Mouse (Mus musculus): ENCODE data around the gene Tmem196. TPM values are rescaled to one million over a fixed set of nuclear protein-coding genes. Genes with fewer than 3 reads are reported as not detected.
"Not testable (repeated sequence)": the region's sequence is repeated elsewhere in the genome, so short reads cannot be mapped to it uniquely, and the experiment has no call there.

The Tmem196 gene
- polyA plus RNA-seq (2015; fragmentation: Nextera tagmentation; extraction: Ambion mirVana), result 6.6 and 8.4 TPM in 2 replicates

DNA sequence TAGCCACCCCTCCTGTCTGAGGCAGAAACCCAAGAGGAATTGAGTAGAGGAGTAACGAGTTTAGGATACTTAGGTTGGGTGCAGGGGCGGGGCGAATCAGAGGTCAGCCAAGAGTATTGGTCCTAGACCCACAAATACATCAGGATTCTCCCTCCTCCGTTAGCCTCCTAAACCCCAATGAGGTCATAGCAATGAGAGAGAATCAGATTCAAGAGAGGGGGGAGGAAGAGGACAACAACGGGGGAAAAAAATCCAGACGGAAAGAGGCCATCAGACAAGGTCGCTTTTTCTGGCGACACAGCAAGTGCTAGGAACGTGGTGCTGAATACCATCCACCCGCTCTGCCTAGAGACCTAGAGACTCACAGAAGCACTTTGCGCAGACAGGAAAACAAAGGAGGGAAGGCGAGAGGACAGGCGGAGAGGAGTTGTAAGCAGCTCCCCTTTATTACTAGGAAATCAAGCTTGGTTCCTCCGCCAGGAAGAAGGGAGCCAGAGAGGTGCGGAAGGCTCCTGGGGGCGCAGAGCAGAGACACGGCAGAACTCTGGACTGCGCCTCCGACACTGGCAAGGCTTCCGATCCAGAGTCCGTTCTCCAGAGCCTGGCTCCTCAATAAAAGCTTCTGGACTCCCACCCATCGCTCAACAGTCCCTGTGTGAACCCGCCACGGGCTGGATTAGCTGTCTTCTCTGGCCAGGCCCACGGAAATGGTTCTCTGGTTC, at the start of gene Tmem196:
TSS of gene Tmem196 (plus strand) at position 234 of the 722 bp plus-strand sequence.
- WGBS, result 2% methylated on average over 25 of the region's 25 CpGs
- H3K4me2 ChIP-seq (replicated peaks), result peak within 1 kb of the TSS; percentile 66
- H3K4me3 ChIP-seq (replicated peaks), result peak within 1 kb of the TSS; percentile 57
- H3K36me3 ChIP-seq, result no peaks in the 10 kb centered on the region
- H3K27me3 ChIP-seq, result no peaks in the 10 kb centered on the region
- peaks cover 11% of the 10 kb centered on the region for H3K4me1 ChIP-seq (replicated peaks)
- H3K9me3 ChIP-seq, result no peaks in the 10 kb centered on the region
- peak within 1 kb of the TSS; percentile 71 for H3K9ac ChIP-seq (replicated peaks)
- H3K27ac ChIP-seq, result peak within 1 kb of the TSS; percentile 57
- peak; percentile 91 for ATAC-seq

DNA sequence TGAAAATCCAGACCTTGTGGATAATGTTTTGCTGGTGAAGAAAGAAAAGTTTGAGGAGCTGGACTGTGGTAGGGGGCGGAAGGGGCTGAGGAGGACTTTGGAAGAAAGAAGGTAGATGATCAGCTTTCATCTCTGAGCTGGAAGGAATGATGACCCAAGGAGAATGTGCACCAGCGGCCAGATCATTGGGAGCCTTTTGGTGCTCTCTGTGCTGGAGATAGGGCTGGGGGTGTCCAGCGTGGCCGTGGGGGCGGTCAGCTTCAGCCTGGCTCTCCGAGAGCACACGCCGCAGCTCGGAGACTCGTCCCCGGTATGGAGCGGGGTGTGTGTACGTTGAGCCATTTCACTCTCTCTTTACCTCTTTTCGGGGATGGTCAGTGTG, 680 bp downstream of the Tmem196 start:
- WGBS, result 0% methylated on average over 14 of the region's 14 CpGs
- no peaks in the 10 kb centered on the region for H3K27me3 ChIP-seq
- no peaks in the 10 kb centered on the region for H3K36me3 ChIP-seq
- H3K4me3 ChIP-seq (replicated peaks), result peak overlapping the region; percentile 57
- peaks cover 11% of the 10 kb centered on the region for H3K4me1 ChIP-seq (replicated peaks)
- H3K27ac ChIP-seq, result peak overlapping the region; percentile 57
- peak overlapping the region; percentile 66 for H3K4me2 ChIP-seq (replicated peaks)
- H3K9ac ChIP-seq (replicated peaks), result peak overlapping the region; percentile 71
- ATAC-seq, result peak; percentile 86
- no peaks in the 10 kb centered on the region for H3K9me3 ChIP-seq

DNA sequence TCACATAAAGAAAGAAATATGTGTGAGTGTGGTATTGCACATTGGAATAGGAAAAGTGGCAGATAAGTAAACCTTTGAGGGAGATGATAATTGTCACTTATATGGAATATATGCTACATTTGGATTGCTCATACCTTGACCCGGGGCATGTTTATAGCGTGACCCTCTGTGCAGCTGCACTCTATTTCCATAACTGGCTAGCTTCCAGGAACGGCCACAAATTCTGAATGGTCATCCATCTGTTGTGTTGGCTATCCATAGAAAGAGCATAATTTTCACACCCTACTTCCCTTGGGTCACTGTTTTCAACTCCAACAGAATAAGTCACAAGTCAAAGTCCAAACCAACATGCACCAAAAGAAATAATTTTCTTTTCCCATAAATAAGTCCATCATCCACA, 11.4 kb downstream of the Tmem196 start:
- ATAC-seq, result no peak
- Histone ChIP-seq H3K27ac (no peak overlapping the region), H3K4me3 (replicated peaks) (no peak overlapping the region), H3K4me2 (replicated peaks) (no peak overlapping the region), H3K27me3 (no peaks in the 10 kb centered on the region), H3K4me1 (replicated peaks) (no peaks in the 10 kb centered on the region), H3K36me3 (no peaks in the 10 kb centered on the region), H3K9me3 (no peaks in the 10 kb centered on the region), H3K9ac (replicated peaks) (no peak overlapping the region)
- WGBS, result 59% methylated on average over 3 of the region's 3 CpGs

DNA sequence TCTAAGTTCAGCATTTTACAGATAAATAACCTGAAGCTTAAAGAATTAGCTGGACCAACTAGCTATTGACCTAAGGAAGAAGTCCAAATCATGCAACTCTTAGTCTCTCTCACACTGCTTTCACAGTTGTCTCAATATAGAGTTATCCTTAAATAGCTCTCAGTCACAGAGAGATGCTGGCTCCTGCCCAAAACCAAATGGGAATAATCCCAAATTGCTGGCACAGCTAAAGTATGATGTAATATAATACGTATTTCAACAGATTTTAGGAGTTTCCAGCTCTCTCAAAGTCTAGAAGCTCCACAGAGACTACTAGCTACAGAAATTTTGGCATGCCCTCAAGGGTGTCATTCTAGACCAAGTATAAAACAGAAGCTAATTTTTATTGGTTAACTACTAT, 15.1 kb downstream of the Tmem196 start:
- Histone ChIP-seq H3K27ac (no peak overlapping the region), H3K4me2 (replicated peaks) (no peak overlapping the region), H3K4me3 (replicated peaks) (no peak overlapping the region), H3K9me3 (no peaks in the 10 kb centered on the region), H3K36me3 (no peaks in the 10 kb centered on the region), H3K9ac (replicated peaks) (no peak overlapping the region), H3K27me3 (no peaks in the 10 kb centered on the region), H3K4me1 (replicated peaks) (no peaks in the 10 kb centered on the region)
- no peak for ATAC-seq
- 84% methylated on average over 1 of the region's 1 CpGs for WGBS

DNA sequence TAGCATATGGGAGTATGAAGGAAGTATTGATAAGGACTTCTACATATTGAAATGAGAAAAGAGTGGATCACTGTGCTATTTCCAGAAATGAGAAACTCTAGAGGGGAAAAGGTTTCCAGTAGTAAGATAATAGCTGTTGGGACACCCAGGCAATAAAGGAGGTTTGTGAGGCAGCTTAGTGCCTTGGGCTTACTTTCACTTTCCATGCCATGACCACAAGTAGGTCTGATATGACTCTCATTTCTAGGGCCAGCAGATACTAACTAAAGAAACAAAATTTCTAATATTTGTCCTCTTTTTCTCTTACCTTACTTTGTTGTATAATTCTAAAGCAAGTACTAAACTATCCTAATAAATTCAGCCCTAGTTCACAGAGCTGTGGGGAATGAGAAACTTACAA, 19.8 kb downstream of the Tmem196 start:
- Histone ChIP-seq H3K27ac (no peak overlapping the region), H3K4me2 (replicated peaks) (no peak overlapping the region), H3K9me3 (no peaks in the 10 kb centered on the region), H3K4me1 (replicated peaks) (no peaks in the 10 kb centered on the region), H3K4me3 (replicated peaks) (no peak overlapping the region), H3K27me3 (no peaks in the 10 kb centered on the region), H3K9ac (replicated peaks) (no peak overlapping the region), H3K36me3 (no peaks in the 10 kb centered on the region)
- ATAC-seq, result no peak

DNA sequence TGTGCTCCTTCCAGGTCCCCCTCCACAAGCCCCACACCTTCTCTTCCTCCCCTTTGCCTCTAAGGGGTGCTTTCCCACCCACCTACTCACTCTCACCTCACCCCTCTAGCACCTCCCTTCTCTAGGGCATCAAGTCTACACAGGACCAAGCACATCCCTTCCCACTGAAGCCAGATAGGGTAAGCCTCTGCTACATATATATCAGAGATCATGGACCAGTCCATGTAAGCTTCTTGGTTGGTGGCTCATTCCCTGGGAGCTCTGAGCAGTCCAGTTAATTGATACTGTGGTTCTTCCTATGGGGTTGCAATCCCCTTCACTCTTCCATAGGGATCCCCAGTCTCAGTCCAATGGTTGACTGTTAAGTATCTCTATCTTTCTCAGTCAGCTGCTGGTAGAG, 24.4 kb downstream of the Tmem196 start:
- H3K27me3 ChIP-seq, result no peaks in the 10 kb centered on the region
- ATAC-seq, result no peak

DNA sequence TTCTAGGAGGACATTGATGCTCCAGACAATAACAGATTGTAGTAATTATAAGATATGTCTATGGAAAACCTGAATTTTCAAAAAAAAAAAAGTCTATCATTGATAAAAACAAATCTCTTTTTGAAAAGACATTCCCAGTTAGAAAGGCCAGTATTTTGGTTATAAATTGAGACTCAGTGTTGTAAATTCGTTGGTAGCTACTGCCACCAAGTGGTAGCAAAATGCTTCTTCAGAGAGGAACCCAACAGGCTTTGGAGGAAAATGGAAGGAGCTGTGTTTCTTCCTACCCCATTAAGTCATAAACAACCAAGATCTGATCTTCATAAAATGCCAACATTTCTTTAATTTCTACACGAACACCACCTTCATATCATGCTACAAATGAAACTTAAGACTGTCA, 36.1 kb downstream of the Tmem196 start:
- no peak overlapping the region for H3K9ac ChIP-seq (replicated peaks)
- no peak overlapping the region for H3K4me2 ChIP-seq (replicated peaks)
- ATAC-seq, result peak; percentile 62; the same call in 1 of the 2 replicates
- H3K27me3 ChIP-seq, result no peaks in the 10 kb centered on the region
- no peak overlapping the region for H3K27ac ChIP-seq
- H3K36me3 ChIP-seq, result no peaks in the 10 kb centered on the region
- WGBS, result 0% methylated on average over 2 of the region's 2 CpGs
- no peaks in the 10 kb centered on the region for H3K9me3 ChIP-seq
- H3K4me3 ChIP-seq (replicated peaks), result no peak overlapping the region
- H3K4me1 ChIP-seq (replicated peaks), result no peaks in the 10 kb centered on the region

More for the DNA sequence above, 24.4 kb downstream of the Tmem196 start:
- Histone ChIP-seq H3K27ac (no peak overlapping the region), H3K9ac (replicated peaks) (no peak overlapping the region), H3K4me2 (replicated peaks) (no peak overlapping the region), H3K4me1 (replicated peaks) (no peaks in the 10 kb centered on the region), H3K4me3 (replicated peaks) (no peak overlapping the region), H3K9me3 (no peaks in the 10 kb centered on the region), H3K36me3 (no peaks in the 10 kb centered on the region)

DNA sequence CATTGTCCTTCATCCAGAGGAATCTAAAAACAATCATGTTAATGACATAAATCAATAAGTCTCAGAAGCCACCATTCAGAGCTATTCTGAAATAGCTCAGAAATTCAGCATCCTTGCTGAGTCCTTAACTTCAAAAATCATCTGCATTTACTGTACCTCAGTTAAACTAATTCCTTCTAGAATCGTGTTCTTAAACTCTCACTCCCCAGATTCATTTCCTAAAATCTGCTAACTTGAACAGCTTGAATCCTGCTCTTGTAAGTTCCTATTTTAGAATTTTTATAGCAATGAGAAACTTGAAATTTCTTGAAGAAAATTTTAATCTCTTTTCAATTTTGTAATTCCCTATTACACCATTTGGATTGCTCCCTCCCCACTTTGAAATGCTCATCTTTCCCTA, 52.6 kb downstream of the Tmem196 start:
- no peaks in the 10 kb centered on the region for H3K27me3 ChIP-seq
- no peak for ATAC-seq
- no peak overlapping the region for H3K4me2 ChIP-seq (replicated peaks)
- 83% methylated on average over 1 of the region's 1 CpGs for WGBS
- H3K9me3 ChIP-seq, result no peaks in the 10 kb centered on the region
- no peaks in the 10 kb centered on the region for H3K4me1 ChIP-seq (replicated peaks)
- H3K27ac ChIP-seq, result no peak overlapping the region
- no peak overlapping the region for H3K9ac ChIP-seq (replicated peaks)
- H3K36me3 ChIP-seq, result no peaks in the 10 kb centered on the region
- no peak overlapping the region for H3K4me3 ChIP-seq (replicated peaks)

DNA sequence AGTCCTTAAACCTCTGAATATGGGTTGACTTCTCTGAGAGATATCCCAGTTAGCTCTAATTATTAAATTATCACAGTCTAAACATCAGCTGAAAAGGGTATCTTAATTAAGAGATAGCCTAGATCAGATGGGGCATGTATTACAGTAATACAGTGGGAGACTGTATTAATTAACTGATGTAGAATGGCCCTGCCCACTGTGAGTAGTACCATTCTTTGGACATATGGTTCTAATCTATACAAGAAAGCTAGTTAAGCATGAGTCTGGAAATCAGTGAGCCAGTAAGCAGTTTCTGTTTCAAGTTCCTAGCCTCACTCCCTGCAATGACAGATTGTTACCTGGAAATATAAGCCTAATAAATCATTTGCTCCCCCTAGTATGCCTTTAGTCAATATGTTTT, 58.7 kb downstream of the Tmem196 start:
- no peak for ATAC-seq
- Histone ChIP-seq H3K27ac (no peak overlapping the region), H3K9ac (replicated peaks) (no peak overlapping the region), H3K36me3 (no peaks in the 10 kb centered on the region), H3K4me1 (replicated peaks) (no peaks in the 10 kb centered on the region), H3K4me3 (replicated peaks) (no peak overlapping the region), H3K9me3 (no peaks in the 10 kb centered on the region), H3K4me2 (replicated peaks) (no peak overlapping the region), H3K27me3 (no peaks in the 10 kb centered on the region)

DNA sequence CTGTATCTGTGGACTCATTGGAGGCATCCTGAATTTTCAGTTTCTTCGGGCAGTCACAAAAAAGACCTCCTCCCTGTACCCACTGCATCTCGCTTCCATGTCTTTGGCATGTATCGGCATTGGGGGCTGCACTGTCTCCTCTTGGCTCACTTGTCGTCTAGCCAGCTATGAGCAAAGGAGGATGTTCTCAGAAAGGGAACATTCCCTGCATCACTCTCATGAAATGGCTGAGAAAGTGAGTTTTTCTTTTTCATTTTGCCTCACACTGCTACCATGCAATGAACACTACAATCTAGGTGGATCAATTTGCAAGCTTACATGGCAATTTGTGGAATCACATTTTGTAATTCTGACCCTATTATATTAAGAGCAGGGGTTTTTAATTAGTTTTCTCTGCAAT, 69.1 kb downstream of the Tmem196 start:
- no peaks in the 10 kb centered on the region for H3K27me3 ChIP-seq
- WGBS, result 40% methylated on average over 4 of the region's 4 CpGs
- ATAC-seq, result peak; percentile 68

DNA sequence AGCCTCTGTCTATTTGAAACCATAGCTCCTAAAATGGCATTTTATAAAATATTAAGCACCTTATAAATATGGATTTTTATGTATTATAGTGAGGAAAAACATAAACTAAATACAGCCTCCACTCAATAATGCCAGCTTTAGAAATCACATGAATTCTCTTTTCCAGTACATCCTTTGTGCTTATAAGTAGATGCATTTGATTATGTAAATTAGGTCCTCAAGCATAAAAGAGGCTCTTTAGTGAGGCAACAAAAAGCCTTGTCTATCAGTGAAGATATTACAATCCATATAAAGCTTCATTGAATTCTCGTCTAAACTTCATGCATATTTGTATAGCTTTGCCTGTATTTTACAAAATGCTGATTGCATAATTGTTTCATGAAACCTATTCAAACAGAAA, 69.6 kb downstream of the Tmem196 start:
- Histone ChIP-seq H3K9me3 (no peaks in the 10 kb centered on the region), H3K27ac (no peak overlapping the region), H3K4me1 (replicated peaks) (peaks cover 9% of the 10 kb centered on the region), H3K36me3 (no peaks in the 10 kb centered on the region), H3K9ac (replicated peaks) (no peak overlapping the region), H3K4me2 (replicated peaks) (no peak overlapping the region), H3K27me3 (no peaks in the 10 kb centered on the region), H3K4me3 (replicated peaks) (no peak overlapping the region)
- 9% methylated on average over 1 of the region's 1 CpGs for WGBS
- ATAC-seq, result peak; percentile 87

More for the DNA sequence above, 69.1 kb downstream of the Tmem196 start:
- Histone ChIP-seq H3K27ac (peak overlapping the region; percentile 72), H3K4me1 (replicated peaks) (peaks cover 9% of the 10 kb centered on the region), H3K9ac (replicated peaks) (no peak overlapping the region; the same call in 1 of the 2 replicates), H3K9me3 (no peaks in the 10 kb centered on the region), H3K36me3 (no peaks in the 10 kb centered on the region), H3K4me3 (replicated peaks) (no peak overlapping the region), H3K4me2 (replicated peaks) (peak overlapping the region; percentile 17; the same call in 1 of the 2 replicates)

DNA sequence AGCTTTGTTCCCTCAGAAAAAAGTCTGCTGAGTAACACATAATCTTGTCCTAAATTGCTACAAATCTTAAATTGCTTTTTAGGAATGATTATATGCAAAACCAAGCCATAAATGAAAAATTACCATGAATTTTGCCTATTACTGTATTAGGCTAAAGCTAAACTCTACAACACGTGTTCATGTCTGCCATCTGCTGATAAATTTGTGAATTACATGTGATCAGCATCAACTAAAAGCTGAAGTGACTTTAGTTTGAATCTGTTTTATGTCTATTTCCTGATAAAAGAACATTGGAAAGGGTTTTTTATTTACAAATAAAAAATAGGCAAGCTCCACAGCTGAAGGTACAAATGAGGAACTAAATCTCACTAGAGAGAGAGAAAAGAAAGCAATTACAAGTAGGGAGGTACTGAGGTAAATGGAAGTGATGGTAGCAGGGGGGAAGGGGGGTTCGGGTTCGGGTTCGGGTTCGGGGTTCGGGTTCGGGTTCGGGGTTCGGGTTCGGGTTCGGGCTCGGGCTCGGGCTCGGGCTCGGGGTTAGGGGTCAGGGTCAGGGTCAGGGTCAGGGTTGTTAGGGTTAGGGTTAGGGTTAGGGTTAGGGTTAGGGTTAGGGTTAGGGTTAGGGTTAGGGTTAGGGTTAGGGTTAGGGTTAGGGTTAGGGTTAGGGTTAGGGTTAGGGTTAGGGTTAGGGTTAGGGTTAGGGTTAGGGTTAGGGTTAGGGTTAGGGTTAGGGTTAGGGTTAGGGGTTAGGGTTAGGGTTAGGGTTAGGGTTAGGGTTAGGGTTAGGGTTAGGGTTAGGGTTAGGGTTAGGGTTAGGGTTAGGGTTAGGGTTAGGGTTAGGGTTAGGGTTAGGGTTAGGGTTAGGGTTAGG, 82.7 kb downstream of the Tmem196 start:
- H3K9ac ChIP-seq (replicated peaks); H3K27me3 ChIP-seq; H3K4me1 ChIP-seq (replicated peaks); H3K36me3 ChIP-seq; H3K9me3 ChIP-seq; H3K4me2 ChIP-seq (replicated peaks); ATAC-seq; H3K4me3 ChIP-seq (replicated peaks); H3K27ac ChIP-seq: not testable (repeated sequence)
- WGBS, result 83% methylated on average over 15 of the region's 15 CpGs

Data from midbrain, embryonic 13.5 days (tissue).